Mouse (Mus musculus) brown adipose tissue, adult 24 weeks (tissue): ENCODE data around the gene Unk. TPM values are rescaled to one million over a fixed set of nuclear protein-coding genes. Genes with fewer than 3 reads are reported as not detected.
"Not testable (repeated sequence)": the region's sequence is repeated elsewhere in the genome, so short reads cannot be mapped to it uniquely, and the experiment has no call there.

ENCODE experiments used
- H3K27ac ChIP-seq: fragments of 200-500 bp; replicated peaks from 2 replicates; pipeline ENCODE4 v1.5.1; 2012; ENCODE audit warnings: low read depth, mild to moderate bottlenecking, low read length
- H3K4me1 ChIP-seq: fragments of 200-500 bp; 2 replicates; pipeline ENCODE4 v1.6.1; 2012; ENCODE audit warnings: low read length, mixed read lengths; ENCODE audit not compliant: control insufficient read depth, insufficient read depth, insufficient read length
- H3K4me3 ChIP-seq: fragments of 200-500 bp; 2 replicates; pipeline ENCODE4 v1.5.1; 2012; ENCODE audit warnings: low read depth, mild to moderate bottlenecking, low read length, moderate library complexity; ENCODE audit not compliant: insufficient read depth
- polyA plus RNA-seq: library from polyadenylated mRNA; stranded (reverse); fragments of >200 nt; gene quantifications from 2 replicates; pipeline ENCODE4 v1.2.4, GENCODE M21; 2012; ENCODE audit not compliant: missing spikeins, insufficient read depth, insufficient read length

Unk gene
- polyA plus RNA-seq, 1 experiment, result 2.9 TPM

- Histone ChIP-seq H3K4me3 (peak overlapping the region; percentile 51), H3K27ac (no peak overlapping the region)
Observed at GRCm38 (mm10) chr11:116004840-116005700, 25.1 kb upstream of the Unk start.

GRCm38 (mm10) chr11:116005701-116006419 lies 24.3 kb upstream of the Unk start:
- Histone ChIP-seq H3K27ac (no peak overlapping the region), H3K4me1 (peaks cover 3% of the 10 kb centered on the region; the same call in 1 of the 2 replicates), H3K4me3 (no peak overlapping the region)

More at GRCm38 (mm10) chr11:116004840-116005700, 25.1 kb upstream of the Unk start:
- peaks cover 3% of the 10 kb centered on the region; the same call in 1 of the 2 replicates for H3K4me1 ChIP-seq

DNA sequence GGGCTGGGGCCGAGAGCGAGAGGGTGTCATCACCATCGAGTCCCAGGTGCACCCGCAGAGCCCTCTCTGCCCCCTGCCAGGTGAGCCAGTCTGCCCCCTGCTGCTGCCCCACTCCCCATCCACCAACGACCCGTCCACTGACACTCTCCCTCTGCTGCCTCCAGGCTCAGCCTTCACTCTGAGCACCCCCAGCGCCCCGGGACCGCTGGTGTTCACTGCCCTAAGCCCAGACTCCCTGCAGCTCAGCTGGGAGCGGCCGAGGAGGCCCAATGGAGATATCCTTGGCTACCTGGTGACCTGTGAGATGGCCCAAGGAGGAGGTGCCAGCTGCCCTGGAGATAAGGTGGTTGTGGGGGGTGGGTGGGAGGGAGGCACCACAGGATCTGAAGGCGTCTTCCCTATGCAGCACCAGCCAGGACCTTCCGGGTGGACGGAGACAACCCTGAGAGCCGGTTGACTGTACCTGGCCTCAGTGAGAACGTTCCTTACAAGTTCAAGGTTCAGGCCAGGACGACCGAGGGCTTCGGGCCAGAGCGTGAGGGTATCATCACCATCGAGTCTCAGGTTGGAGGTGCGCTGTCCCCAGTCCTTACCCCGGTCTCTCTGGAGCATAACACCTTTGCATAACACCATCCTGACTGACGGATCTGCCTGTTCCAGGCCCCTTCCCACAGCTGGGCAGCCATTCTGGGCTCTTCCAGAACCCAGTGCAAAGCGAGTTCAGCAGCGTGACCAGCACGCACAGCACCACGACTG lies 22.8 kb upstream of the Unk start:
- Histone ChIP-seq H3K27ac (no peak overlapping the region), H3K4me1 (peaks cover 3% of the 10 kb centered on the region; the same call in 1 of the 2 replicates), H3K4me3 (no peak overlapping the region)

GRCm38 (mm10) chr11:116008411-116008810 lies 21.7 kb upstream of the Unk start:
- H3K4me1 ChIP-seq, result peaks cover 3% of the 10 kb centered on the region; the same call in 1 of the 2 replicates
- H3K27ac ChIP-seq, result no peak overlapping the region
- H3K4me3 ChIP-seq, result no peak overlapping the region

DNA sequence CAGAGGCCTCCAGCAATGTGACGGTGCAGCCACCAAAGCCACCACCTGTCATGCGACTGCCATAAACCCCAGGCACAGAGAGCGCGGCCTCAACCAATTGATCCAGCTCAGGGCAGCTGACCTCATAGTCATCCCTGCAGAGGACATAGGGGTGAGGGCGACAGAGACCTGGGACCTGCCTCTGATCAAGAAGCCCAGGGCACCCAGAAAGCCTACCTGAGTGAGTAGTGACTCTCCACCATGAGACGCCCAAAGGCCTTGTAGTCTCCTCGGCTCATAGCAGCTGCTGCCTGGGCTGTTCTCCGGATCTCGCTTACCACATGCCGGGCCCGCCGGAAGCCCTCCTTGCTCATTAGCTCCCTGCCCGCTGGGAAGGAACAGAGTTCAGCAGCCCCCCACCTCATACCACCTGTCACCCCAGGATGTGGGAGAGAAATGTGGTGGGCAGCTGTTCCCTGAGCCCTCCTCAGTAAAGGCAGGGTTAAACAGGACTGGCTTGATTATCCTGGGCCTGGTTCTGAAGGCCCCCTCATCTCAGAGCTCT lies 21.2 kb upstream of the Unk start:
- H3K4me1 ChIP-seq, result peaks cover 3% of the 10 kb centered on the region; the same call in 1 of the 2 replicates
- no peak overlapping the region for H3K4me3 ChIP-seq
- no peak overlapping the region for H3K27ac ChIP-seq

- Histone ChIP-seq H3K27ac (no peak overlapping the region), H3K4me3 (no peak overlapping the region), H3K4me1 (peaks cover 3% of the 10 kb centered on the region; the same call in 1 of the 2 replicates)
Observed at GRCm38 (mm10) chr11:116009661-116010060, 20.5 kb upstream of the Unk start.

GRCm38 (mm10) chr11:116010146-116010545 lies 20.0 kb upstream of the Unk start:
- H3K4me3 ChIP-seq, result no peak overlapping the region
- H3K4me1 ChIP-seq, result peaks cover 3% of the 10 kb centered on the region; the same call in 1 of the 2 replicates
- no peak overlapping the region for H3K27ac ChIP-seq

DNA sequence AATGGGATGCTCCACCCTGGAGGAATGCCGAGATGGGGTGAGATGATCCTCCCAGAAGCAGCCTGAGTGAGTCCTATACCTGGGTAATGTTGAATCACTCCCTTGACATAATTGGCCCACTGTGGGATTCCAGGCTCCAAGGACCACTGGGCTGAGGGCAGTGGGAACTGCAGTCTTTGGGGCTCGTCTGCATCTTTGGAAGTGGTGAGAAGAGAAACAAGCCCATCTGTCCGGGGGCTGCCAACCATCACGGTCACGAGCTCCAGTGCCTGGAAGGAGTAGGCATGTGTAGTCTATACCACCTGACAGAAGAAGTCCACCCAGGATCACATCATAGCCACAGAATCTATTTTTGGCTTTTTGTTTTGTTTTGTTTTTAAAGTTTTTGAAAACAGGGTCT lies 19.2 kb upstream of the Unk start:
- H3K4me3 ChIP-seq, result no peak overlapping the region
- no peak overlapping the region for H3K27ac ChIP-seq
- no peaks in the 10 kb centered on the region for H3K4me1 ChIP-seq

GRCm38 (mm10) chr11:116011529-116012261 lies 18.4 kb upstream of the Unk start:
- no peak overlapping the region for H3K27ac ChIP-seq
- peak overlapping the region; percentile 63 for H3K4me3 ChIP-seq
- no peaks in the 10 kb centered on the region for H3K4me1 ChIP-seq

GRCm38 (mm10) chr11:116012262-116012947 lies 17.7 kb upstream of the Unk start, which contains the start of gene Galk1:
TSS of gene Galk1 (minus strand) at chr11:116012719.
- H3K4me1 ChIP-seq, result no peaks in the 10 kb centered on the region
- H3K4me3 ChIP-seq, result peak within 1 kb of the TSS; percentile 63
- H3K27ac ChIP-seq, result no peak within 1 kb of the TSS

DNA sequence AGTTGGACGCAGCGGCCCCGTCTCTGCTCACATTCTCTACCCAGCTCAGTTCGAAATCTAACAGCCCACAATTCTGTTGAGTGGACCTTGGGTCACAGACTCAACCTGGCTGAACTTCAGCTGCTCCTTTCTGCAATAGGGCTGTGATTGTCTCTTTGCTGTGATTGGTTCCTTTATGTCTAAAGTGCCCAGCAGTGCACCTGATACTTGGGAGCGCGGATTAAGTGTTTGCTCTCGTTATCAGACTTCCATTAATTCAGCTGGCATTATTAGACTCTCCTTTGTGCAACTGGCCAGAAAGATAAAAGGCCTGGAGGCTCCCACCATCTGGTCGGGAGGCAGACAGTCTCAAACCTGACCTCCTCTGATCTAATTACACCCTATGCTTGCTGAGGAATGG lies 15.3 kb upstream of the Unk start:
- no peak overlapping the region for H3K4me3 ChIP-seq
- H3K27ac ChIP-seq, result no peak overlapping the region
- H3K4me1 ChIP-seq, result no peaks in the 10 kb centered on the region

GRCm38 (mm10) chr11:116018106-116018505 lies 12.0 kb upstream of the Unk start:
- Histone ChIP-seq H3K4me3 (no peak overlapping the region), H3K27ac (no peak overlapping the region), H3K4me1 (no peaks in the 10 kb centered on the region)

- H3K4me1 ChIP-seq, H3K4me3 ChIP-seq, H3K27ac ChIP-seq: not testable (repeated sequence)
Observed at GRCm38 (mm10) chr11:116018867-116019266, 11.3 kb upstream of the Unk start.

- no peaks in the 10 kb centered on the region for H3K4me1 ChIP-seq
- H3K27ac ChIP-seq, result no peak overlapping the region
- no peak overlapping the region for H3K4me3 ChIP-seq
Observed at GRCm38 (mm10) chr11:116019360-116019791, 10.7 kb upstream of the Unk start.
